Mouse (Mus musculus) cerebellum, adult 2 months (tissue): ENCODE data around the gene Ntng1.

Experiments used
- CTCF ChIP-seq: fragments of 200-500 bp; IDR thresholded peaks from 2 replicates; pipeline ENCODE4 v1.5.1; 2011; ENCODE audit warnings: low read depth, mild to moderate bottlenecking, control low read depth, low read length, moderate library complexity, borderline replicate concordance; ENCODE audit not compliant: insufficient read depth
- POLR2A ChIP-seq: fragments of 200-500 bp; IDR thresholded peaks from 2 replicates; pipeline ENCODE4 v1.6.1; 2011; ENCODE audit warnings: low read length, control low read depth, borderline replicate concordance; ENCODE audit not compliant: insufficient read depth

DNA sequence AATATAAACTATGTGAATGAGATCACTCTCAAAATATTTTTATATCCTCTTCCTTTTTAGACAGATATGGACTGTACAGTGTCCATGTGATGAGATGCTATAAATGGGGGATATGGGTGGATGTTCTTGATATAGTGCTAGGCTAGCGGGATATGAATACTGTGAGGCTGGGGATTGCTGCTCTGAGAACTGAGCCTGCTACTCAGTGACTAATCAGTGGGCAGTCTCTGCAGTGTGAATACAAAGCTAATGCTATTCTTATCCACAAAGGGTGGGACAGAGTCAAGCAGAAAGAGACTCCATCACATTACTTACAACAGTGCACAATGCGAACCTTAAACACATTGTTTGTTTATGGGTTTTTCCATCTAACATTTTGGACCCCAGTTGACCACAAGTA lies 206.2 kb downstream of the Ntng1 start:
- TF ChIP-seq CTCF (no peak), POLR2A (no peak)
